Mouse (Mus musculus) testis, postnatal 10 days (tissue): ENCODE data around the gene Sebox.

Experiments
- DNase-seq: peaks from one replicate; pipeline ENCODE4 v3.0.0; 2021; ENCODE audit warnings: low spot score

The Sebox gene

GRCm38 (mm10) chr11:78535376-78536079 lies 32.3 kb downstream of the Sebox start:
- no peak for DNase-seq

DNA sequence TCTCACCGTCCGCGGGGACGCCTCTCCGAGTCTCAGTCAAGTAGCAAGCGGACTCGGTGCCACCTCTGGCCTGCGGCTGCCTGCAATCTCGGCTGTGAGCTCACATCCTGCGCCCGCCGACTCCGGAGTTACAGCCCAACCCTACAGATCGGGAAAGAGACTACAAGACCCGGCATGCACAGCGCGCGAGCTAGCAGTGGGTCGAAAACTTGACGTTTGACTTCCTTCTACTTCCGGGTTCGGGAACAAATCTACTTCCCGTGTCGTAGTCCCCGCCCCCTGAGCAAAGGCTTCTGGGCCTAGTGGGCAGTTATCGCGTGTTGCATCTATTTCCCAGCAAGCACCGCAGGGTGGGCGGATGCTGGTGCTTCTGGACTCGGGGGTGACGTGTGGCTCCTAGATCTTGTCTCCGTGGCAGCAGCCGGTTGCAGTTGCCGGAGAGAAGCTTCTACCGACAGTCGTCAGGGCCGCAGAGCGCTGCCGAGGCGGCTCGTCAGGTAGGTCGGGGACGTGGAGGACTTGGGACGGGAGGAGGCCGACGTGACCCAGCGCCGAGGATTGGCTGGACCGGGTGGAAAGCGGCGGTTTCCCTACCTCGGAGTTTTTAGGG lies 32.9 kb downstream of the Sebox start, which contains the start of the genes Tnfaip1 and Ift20:
Gene Tnfaip1 (minus strand): TSS at position 253 of the 610 bp plus-strand sequence.
Gene Ift20 (plus strand): TSS at position 282 of the 610 bp plus-strand sequence.
- DNase-seq: peak; percentile 97

GRCm38 (mm10) chr11:78536690-78537084 lies 33.4 kb downstream of the Sebox start:
- DNase-seq: no peak

DNA sequence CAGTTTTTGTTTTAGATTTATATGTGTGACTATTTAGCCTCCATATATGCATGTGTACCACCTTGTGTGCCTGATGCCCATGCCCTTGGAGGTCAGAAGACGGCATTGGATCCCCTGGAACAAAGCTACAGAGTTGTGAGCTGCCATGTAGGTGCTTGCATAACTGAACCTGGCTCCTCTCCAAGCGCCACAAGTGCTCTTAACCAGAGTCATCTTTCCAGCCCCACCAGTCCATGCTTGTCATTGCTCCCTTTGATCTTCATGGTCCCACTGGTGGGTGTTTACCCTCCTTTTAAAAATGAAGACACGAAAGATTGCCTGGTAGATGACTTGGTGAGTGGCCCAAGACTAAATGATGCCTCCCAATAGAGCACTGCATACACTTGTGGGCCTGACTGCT lies 37.1 kb downstream of the Sebox start:
- DNase-seq: no peak

GRCm38 (mm10) chr11:78544449-78545111 lies 41.3 kb downstream of the Sebox start:
- no peak for DNase-seq

DNA sequence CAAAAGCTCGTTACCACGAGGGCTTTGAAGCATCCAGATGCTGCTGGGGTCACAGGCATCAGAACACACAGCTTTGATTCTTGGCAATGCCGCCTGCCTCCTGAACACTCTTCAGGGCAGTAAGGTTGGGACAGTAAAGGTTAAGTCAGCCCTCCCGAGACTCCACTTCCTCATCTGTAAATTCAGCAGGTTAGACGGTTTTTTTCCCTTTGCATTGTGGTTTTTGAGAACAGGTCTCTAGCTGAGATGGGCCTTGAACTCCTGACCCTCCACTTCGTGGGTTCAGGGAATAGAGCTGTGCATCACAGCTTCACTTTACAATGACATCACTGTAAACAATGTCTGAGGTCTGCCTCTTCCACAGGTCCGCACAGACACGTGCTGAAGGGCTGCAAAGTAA lies 41.9 kb downstream of the Sebox start:
- DNase-seq: no peak

GRCm38 (mm10) chr11:78547718-78548460 lies 44.6 kb downstream of the Sebox start:
- no peak for DNase-seq

DNA sequence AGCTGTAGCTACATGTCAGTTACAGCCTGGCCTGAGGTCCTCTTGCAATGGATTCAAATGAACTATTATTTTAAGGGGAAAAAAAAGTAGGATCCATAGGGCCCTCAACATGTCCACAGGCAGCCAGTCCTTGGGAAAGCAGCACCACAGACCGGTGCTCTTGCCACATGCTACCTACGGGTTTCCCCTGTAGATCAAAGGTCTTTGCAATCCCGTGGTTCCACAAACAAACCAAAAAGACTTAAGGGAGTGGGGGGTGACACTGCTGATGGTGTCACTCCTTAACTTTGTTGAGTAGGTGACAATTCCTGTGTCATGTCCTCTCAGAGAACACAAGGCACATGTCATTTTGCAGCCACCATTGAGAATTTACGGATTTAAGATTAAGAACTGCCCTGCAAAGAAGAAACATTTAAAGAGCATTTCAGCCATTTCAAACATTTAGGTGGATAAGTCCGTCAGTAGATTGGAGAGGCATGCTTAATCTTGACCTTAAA lies 46.3 kb downstream of the Sebox start:
- no peak for DNase-seq

DNA sequence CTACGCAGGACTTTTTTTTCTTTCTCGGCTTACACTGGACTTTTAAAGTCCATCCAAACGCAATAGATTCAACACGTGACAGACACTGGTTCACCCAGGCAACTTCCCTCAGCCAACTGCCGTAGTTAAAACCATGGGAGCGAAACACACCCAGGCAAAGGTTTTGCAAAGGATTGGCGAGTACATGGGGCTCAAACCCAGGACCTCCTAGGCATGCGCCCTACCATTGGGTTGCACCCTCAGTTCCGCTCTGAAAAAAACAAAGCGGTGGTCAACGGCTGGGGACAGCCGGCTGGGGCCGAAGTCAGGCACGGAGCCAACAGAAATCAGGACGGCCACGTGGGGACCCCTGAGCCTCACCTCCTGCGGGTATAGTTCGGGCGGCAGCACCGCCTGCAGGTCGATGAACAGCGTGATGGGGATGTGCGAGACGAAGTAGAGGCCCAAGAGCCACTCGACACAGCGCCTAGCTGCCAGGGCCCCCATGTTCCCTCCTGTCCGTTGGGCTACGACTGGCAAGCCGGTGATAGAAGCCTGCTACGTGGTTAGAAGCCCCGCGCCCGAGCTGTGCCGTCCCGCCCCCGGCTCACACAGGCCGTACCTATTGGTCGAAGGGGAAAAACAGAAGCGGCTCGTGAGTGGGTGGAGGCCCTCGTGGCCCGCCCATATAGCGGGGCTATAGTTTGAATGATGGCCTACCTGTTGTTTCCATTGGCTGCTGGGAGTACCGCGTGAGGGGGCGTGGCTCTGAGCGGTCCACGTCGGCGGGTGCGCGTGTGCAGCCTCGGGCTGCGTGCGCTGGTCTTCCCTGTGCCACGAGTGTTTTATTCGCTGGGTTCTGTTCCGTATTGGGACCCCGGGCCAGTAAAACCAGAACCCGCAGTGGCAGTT lies 47.2 kb downstream of the Sebox start, which contains the start of gene Tmem97:
Gene Tmem97 (minus strand): TSS at position 610 of the 891 bp plus-strand sequence.
- DNase-seq: peak; percentile 96

DNA sequence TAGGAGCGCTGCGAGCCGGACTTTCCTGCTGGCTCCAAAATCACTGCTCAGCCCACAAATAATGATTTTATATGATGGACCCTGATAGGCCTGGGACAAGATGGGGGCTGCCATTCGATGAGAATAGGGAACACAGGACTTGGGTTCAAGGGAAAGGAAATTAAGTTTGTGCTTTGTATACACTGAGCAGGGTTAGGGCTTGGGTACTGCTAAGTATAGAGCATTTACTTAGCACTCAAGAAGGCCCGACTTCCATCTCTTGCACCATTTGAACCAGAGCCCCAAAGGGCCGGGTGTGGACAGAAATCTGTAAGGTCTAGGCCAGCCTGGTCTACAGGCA lies 47.8 kb downstream of the Sebox start:
- DNase-seq: no peak
